Mouse (Mus musculus) gonadal fat pad, adult 2 months (tissue): Measurements from ENCODE around the gene Rab23. TPM values are rescaled to one million over a fixed set of nuclear protein-coding genes. Genes with fewer than 3 reads are reported as not detected.
"Not testable (repeated sequence)": the region's sequence is repeated elsewhere in the genome, so short reads cannot be mapped to it uniquely, and the experiment has no call there.

ENCODE experiments used
- DNase-seq: peaks from one replicate; pipeline ENCODE4 v3.0.0-alpha.2; 2012; ENCODE audit warnings: low read depth
- polyA plus RNA-seq: library from polyadenylated mRNA; depleted of rRNA; stranded (reverse); fragments of >200 nt; gene quantifications from 2 replicates; pipeline ENCODE4 v1.2.3, GENCODE M21; 2012

Rab23 gene
- polyA plus RNA-seq, 1 experiment = 9.3 TPM

DNA sequence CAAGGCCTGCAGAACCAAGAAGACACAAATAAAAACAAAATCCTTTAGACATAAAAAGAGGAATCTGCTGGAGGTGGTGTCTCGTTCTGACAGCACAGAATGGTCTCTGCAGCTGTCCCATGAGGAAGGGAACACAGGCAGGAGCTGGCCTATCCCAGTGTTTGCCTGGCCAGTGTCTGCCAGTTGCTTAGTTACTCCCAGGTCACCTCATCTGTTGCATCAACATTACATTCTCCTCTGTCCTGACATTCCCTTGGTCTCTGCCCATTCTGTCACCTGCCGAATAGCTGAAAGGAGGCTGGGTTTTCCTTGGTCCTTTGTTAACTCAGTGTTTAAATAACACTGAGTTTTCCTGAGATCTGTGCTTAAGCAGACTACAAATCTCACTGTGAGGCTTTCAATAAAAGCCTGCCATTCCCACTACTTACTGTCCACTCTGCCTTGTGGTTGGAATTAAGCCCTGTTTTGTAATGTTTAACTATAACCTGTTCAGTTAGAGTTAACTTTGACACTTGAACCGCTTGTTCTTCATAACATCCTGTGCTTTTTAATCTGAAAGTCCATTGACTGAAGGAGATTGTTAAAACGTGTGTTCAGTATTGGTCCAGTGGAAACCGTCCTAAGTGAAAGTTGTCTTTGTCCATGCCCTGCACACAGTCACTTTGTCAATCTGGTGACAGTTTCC lies 14.5 kb downstream of the Rab23 start:
- no peak for DNase-seq

DNA sequence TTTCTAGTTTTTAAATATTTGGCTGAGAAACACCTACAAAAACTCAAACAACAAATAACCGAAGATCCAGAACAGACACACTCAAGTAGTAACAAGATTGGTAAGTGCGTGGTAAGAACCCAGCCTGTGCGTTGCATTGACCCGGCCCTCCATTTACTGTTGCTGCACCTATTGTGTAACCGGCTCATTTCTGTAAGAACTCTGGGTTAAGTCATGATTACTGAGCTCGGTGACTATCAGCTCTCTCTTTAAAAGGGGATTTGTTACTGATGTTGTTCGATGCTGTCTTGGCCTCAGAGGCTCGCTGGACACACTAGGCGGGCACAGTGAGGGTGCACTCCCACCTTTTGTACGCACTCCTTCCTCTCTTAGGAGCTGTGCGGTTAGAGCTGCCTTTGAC lies 18.6 kb downstream of the Rab23 start:
- DNase-seq = no peak

DNA sequence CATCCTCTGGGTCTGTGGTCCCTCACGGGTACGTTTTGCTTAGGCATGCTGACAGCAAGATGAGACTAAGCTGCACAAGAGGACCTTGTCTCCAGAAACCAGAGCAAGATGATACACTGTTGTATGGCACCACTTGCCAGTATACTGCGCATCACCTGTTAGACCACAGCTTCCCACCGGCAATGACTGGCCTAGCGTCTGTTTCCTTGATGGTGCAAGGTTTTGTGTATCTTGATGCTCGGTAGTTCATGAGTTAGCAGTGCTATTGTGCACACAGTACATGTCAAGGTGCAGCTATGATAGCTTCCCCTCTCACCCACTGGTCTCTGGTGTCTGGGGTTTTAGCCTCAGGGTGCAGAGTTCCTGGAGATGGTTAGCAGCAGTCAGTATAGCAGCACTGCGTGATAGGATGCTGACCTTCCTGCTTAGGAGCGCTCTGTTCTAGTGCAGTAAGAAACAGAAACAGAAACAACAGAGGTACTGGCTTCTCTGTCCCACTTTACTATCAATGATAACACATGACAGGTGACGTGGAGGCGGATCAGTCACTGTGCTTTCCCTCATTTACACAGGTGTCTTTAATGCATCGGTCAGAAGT lies 19.1 kb downstream of the Rab23 start:
- DNase-seq = no peak

DNA sequence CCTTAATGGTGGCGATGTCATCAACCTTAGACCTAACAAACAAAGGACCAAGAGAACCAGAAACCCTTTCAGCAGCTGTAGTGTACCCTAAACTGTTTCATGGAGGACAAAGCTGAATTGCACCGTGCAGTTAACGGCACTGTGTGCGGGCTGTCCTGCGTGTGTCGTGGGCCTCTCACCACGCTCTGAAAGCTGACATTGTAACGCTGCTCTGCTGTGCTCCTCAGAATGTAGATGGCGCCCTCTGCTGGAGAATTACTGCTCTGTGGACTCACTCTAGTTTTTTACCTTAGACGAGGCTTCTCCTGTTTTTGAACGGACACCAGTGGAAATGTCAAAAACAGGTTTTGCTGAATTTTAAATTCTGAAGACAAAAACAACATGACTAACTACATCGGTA lies 19.6 kb downstream of the Rab23 start:
- DNase-seq = no peak

DNA sequence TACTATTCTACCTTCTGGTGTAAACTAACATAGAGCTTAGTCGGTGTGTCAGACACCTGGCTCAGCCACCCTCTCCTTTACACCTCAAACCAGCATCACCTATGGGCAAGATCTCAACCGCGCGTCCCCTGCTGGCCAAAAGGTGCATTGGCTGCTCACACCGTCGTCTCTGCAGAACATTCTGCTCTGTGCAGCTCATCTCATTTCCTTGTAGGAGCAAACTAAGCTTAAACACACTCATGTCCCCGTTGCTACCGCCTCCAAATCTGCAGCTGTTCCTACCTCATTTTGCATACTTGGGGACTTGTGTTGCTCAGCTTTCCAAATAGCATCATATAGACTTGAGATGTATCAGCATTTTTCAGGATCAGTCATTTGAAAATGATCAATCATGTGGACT lies 23.2 kb downstream of the Rab23 start:
- DNase-seq = no peak

DNA sequence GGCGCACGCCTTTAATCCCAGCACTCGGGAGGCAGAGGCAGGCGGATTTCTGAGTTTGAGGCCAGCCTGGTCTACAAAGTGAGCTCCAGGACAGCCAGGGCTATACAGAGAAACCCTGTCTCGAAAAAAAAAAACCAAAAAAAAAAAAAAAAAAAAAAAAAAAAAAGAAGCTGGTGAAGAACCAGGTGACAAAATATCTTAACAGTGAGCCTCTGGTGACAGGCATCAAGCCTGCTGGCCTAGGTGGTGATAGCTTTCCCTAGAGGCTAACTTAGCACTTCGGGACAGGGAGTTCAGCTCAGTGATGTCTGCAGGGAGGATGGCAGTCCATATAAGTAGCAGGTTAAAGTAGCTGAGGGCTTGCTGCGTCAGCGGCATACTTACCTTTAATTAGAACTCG lies 25.1 kb downstream of the Rab23 start:
- DNase-seq = not testable (repeated sequence)

DNA sequence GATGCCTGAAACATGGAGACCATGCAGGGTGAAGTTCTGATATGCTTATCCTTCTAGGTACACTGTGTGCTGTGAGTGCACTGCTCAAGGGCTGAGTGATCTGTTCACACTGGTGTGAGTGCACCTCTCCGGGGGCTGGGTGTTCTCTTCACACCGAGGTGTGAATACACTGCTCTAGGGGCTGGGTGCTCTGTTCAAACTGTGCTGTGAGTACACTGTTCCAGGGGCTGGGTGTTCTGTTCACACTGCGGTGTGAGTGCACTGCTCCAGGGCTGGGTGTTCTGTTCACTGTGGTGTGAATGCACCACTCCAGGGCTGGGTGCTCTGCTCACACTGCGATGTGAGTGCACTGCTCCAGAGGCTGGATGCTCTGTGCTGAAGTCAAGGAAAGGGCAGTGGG lies 26.2 kb downstream of the Rab23 start:
- DNase-seq = no peak

DNA sequence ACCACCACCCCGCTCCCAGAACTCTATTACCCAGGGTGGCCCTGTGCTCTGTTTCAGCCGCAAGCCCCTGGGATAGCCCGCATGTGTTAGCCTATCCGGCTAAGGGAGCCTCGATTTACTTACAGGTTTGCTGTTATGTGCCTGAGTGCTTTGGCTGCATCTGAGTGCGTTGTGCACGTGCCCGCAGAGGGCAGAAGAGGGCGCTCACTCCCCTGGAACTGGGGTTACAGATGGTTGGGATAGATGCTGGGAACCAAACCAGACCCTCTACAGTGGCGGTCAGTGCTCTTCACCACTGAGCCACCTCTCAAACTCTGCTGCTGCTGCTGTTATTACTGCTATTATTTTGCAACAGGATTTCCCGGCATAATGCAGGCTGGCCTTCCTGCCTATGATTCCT lies 29.4 kb downstream of the Rab23 start:
- no peak for DNase-seq

DNA sequence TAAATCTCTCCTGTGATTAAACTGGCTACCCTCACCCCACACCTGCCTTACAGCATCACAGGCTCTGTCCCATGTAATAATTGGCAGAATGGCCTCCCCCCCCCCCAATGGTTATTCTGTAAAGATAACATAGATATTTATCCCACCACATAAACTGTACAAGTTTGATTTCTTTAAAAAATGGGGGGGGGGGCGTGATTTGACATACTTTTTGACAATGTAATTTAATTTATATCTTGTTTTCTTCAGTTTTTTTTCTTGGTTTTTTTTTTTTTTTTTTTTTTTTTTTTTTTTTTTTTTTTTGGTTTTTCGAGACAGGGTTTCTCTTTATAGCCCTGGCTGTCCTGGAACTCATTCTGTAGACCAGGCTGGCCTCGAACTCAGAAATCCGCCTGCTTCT lies 30.0 kb downstream of the Rab23 start:
- not testable (repeated sequence) for DNase-seq

DNA sequence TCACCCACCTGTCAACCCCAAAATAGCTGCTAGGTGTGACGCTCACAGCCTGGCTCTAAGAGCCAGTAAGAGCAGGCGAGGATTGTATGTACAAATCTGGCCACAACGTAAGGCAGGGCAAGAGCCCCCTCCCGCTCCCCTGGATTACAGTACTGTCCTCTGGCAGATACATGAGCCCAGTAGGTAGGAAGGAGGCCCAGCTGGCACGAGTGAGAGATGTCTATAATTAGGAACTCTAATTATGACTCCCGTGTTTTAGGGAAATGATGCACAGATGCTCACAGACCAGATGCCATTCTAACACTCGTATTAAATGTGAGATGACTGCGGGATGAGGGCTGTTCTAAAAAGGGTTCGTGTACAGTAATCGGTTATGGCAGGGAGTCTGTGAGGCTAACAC lies 31.6 kb downstream of the Rab23 start:
- DNase-seq = no peak

DNA sequence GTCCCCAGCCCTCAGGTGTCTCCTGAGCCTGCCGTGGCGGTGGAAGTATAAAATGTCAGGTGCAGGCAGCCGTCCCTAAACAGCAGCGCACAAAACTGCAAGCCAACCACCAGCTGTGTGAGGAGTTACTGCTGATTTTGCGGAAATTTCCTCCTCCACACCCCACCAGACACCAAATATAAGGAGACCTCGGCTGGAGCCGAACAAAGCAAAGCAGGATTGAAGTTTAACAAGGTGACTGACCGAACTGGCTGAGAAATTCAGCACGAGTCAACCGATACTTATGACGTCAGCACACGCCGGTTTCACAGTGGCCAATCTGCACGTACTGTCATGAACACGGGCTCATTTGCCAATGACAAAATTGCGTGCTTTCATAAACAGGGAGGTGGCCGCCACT lies 34.4 kb downstream of the Rab23 start:
- no peak for DNase-seq

DNA sequence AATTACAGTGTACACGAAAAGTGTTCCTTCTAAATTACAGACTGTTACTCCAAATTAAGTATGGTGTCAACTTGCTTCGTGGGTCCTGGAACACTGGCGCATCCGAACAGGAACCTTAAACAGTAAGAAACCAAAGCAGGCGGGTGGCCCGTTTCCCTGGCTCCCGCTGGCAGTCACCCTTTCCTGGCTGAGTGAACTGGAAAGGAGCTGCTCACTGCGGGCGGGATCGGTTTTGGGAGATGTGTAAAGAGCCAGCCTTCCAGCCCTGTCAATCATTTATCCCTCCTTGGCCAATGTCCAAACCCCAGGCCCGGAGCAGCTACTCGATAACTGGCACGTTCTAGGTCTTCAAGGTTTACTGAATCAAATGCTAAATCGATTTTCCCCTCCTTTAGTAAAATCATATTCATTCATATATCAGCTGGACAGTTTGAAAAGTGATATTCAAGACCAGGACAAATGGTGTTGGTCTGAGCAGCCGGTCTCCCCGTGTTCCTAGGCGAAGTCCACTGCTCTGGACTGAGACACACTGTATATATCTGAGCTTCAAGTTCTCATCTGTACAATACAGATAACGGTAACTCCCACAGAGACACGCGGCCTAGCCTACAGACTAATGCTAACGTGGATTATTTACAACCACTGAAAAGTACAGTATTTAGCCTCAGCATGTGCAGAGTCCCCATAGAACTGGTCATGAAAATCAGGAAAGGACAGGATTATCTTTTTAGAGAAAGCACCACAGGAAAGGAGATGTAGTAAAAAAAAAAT lies 35.5 kb downstream of the Rab23 start:
- no peak for DNase-seq

DNA sequence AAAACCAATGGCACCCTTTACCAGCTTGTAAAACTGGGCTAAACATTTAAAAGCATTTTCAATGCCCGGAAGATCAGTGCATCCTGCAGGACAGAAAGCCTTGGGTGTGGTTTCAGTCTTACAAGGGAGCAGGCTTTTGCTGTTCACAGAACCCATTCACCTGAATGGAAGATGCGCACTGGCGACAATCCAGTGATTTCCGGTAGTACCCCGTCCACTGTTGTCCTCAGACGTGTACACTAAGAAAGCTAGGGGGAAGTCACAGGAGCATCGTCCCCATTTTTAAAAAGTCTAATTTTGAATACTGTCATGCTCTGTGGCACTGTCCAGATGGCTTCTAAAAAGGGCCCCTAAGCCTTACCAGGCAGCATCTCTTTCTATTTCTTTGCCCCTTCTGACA lies 36.1 kb downstream of the Rab23 start:
- DNase-seq = no peak

DNA sequence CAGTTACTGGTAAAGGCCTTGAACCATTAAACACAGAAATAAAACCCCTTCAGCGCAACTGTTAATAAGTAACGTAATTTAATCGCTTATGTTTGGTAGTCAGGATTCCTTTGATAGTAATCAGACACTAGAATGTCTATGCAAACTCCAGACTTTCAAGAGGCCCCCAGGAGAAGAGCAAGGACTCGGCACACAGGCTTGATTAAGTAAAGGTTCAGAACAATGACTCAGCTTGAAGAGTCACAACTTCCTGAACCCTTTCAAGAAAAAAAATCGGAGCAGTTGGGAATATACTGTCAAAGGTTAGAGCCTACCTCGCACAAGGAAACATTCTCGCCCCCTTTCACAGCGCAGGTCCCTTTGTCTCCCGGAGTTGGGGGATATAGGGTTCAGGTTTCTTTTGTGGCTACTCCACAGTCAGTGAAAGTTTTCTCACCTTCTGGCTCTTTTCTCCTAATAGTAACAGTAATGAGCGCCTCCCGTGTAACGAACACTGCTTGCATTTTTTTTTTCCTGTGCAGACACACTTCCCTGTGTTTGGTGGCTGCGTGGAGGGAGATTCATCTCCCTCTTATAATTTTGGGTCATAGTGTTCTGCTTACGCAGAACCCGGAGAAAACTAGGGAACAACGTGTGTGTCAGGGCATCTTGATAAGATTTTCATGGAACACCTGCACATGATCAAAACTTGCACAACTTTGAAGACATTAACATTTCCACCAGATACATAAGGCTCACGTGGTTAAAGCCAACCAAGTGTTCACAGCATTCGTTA lies 36.8 kb downstream of the Rab23 start:
- no peak for DNase-seq

DNA sequence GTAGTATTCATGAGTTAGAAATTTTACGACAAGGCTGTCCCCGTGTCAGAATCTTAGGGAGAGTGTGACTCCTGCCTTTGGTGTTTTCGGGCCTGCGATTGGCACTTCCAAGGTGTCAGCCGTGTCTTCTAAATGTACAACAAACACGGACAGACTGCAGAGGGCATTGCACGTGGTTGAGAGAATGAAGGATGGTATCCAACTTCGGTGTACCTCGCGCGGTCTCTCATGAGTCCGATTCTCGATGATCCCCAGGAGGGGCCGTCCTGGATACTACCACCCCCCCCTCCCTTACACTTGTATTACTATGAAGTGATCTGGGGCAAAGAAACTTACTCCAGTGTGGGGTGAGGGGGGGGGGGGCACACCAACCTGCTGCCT lies 37.3 kb downstream of the Rab23 start:
- no peak for DNase-seq

DNA sequence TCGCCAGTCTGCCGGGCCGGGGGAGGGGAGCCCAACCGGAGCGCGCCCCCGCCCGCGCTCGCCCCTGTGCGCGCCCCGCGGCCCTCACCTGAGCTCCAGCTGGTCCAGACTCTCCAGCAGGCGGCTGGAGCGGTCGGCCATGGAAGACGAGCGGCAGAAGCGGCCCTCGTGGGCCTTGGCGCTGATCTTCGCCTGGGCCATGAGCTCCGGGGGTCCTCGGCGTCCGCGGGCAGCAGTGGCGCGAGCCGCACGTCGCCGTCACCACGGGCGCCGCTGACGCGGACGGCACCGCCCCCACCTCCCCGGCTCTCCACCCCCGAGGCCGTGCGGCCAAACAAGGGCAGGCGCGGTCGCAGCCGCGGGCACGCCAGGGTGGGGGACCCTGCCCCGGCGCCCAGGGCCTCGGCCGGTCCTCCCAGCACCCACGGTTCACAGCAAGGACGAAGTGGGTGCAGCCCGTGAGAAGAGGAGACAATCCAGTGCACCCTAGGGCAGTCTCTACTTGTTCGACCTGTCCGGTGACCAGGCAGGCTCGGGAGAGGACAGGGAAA lies 37.9 kb downstream of the Rab23 start, which contains the start of gene Bag2:
TSS of gene Bag2 (minus strand) at position 305 of the 551 bp plus-strand sequence.
- DNase-seq = no peak

DNA sequence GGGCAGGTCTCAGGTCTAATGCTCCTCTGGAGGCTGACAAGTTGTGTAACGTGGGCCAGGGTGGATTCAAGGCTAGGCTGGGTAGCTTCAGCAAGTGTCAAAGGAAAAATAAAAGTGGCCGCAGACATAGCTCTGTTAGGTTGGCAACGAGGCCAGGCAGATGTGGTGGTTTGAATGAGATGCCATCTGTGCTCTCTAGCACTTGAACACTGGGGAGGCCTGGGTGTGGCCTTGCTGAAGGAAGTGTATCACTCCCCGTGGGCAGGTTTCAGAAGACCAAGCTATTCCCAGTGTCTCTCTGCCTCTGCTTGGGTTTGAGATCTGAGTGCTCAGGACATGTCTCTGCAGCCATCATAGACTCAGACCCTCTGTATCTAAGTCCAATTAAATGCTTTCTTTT lies 38.8 kb downstream of the Rab23 start:
- DNase-seq = no peak

DNA sequence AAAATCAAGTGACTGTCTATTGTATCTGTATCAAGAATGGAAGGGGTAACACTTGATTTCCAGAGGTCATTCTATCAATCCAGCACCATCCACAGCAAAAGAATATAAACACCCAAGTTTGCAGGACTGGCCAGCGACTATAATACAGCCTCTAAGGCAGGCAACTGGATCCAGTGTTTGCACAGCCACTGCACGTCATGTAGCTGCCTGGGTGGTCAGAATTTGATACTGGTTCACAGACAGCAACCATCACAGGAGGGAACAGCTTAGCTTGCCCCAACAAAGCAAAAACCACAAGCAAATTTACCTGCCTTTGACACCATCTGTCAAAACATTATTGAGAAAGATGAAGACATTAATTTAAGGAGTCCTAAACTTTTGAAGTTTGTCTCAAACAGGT lies 44.1 kb downstream of the Rab23 start:
- no peak for DNase-seq

DNA sequence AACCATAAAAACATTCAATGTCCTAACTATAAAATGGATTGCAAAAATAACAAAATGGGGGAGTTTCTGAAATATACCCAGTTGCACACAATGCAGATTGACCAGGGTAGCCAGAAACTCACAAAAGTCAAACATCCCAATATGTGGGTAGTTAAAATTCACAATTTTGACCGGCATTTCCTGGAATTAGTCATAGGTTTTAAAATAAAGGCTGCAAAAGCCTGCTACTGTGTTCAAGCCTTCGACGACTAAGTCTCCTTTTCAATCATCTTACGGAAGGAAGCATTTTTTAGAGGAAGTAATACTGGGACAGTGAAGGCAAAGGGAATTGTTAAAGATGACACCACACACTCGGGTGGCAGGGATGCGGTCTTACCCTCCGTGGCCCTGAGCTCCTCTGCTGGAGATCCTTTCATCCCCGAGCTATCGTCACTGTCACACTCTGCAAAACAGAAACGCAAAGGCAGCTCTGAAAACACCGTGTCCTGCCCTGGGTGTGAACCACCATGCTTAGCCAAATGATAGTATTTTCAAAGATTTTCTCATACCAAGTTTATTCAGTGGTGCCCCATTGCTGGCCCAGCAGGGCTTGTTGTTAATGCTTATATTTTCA lies 45.9 kb downstream of the Rab23 start:
- no peak for DNase-seq

DNA sequence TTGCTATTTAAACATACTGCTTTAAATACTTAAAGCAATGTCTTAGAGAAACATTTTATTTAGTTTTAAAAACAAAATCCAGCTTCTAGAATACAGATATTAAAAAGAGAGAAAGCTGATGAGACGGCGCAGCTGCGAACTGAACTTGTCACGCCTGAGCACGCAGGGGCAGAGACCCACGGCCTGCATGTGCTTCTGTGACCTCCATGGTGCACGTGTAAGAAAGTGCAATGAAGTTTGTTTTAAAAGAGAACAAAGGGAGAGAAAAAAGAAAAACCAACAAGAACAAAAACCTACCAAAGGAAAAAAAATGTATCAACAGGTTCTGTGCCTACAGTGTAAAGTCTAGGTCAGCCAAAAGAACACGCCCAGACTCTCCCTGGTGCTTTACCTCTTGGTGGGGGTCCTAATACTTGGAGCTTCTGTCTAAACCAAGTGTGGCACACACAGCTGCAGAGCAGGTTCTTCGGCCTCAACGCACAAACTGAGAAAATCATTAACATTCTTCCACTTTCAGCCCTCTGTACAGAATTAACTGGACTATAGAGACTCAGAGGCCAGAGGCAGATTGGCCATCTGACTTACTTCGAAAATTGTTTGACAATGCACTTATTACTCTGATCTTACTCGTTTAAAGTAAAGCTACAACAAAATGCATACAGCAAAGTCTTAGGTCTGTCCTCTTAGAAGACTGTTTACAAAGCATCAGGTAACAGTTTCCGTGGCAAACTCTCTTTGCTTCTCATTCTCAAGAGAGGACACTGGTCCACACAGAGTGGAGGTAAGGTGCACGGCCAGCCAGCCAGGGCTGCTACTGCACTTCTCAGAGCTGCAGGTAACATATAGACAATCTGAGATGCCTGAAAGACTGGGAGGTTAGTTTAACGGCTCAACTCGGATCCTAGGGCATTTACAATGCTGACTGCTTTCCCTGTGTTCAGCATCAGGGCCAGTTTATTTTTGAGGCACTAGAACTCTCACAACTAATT lies 47.1 kb downstream of the Rab23 start:
- no peak for DNase-seq
